Mouse (Mus musculus) embryonic facial prominence, embryonic 13.5 days (tissue): Measurements from ENCODE around the gene Vmn1r127. TPM values are rescaled to one million over a fixed set of nuclear protein-coding genes. Genes with fewer than 3 reads are reported as not detected.
"Not testable (repeated sequence)": the region's sequence is repeated elsewhere in the genome, so short reads cannot be mapped to it uniquely, and the experiment has no call there.

Experiments
- ATAC-seq: fragments of 200-750 bp; cut with Nextera tagmentation; 2 replicates; pipeline ENCODE4 v1.8.0; 2017; ENCODE audit warnings: low read depth; ENCODE audit not compliant: insufficient number of reproducible peaks, insufficient read depth, low FRiP score, low TSS enrichment
- H3K27ac ChIP-seq: fragments of 300-500 bp; sonication (generic); 2 replicates; pipeline ENCODE4 v1.5.1; 2015; ENCODE audit warnings: moderate library complexity, mild to moderate bottlenecking, inconsistent platforms
- H3K27me3 ChIP-seq: fragments of 300-500 bp; sonication (generic); 2 replicates; pipeline ENCODE4 v1.6.1; 2015; ENCODE audit warnings: mild to moderate bottlenecking, inconsistent platforms
- H3K36me3 ChIP-seq: fragments of 300-500 bp; sonication (generic); 2 replicates; pipeline ENCODE4 v1.6.1; 2015; ENCODE audit warnings: mild to moderate bottlenecking, inconsistent platforms
- H3K4me1 ChIP-seq: fragments of 300-500 bp; sonication (generic); 2 replicates; pipeline ENCODE4 v1.6.1; 2015; ENCODE audit warnings: inconsistent platforms
- H3K4me2 ChIP-seq: fragments of 300-500 bp; sonication (generic); 2 replicates; pipeline ENCODE4 v1.6.1; 2015; ENCODE audit warnings: moderate library complexity, mild to moderate bottlenecking, inconsistent platforms
- H3K4me3 ChIP-seq: fragments of 300-500 bp; sonication (generic); 2 replicates; pipeline ENCODE4 v1.5.1; 2015; ENCODE audit warnings: mild to moderate bottlenecking, inconsistent platforms
- H3K9ac ChIP-seq: fragments of 300-500 bp; sonication (generic); 2 replicates; pipeline ENCODE4 v1.6.1; 2015; ENCODE audit warnings: mild to moderate bottlenecking, inconsistent platforms
- H3K9me3 ChIP-seq: fragments of 300-500 bp; sonication (generic); 2 replicates; pipeline ENCODE4 v1.6.1; 2016; ENCODE audit warnings: inconsistent platforms
- WGBS: fragments of 180-500 bp; shearing (Covaris S2); methylation state at CpG from one replicate; pipeline ENCODE4 v1.1.7; 2015; ENCODE audit warnings: mixed read lengths; 5-methylcytosine and 5-hydroxymethylcytosine counted together
- polyA plus RNA-seq: library from polyadenylated mRNA; unstranded; fragments of >200 nt; fragmentation: Nextera tagmentation; extraction: Ambion mirVana; gene quantifications from 2 replicates; pipeline ENCODE4 v1.2.1, GENCODE M21; 2015

Gene Vmn1r127
- polyA plus RNA-seq, result not detected in 2 replicates

DNA sequence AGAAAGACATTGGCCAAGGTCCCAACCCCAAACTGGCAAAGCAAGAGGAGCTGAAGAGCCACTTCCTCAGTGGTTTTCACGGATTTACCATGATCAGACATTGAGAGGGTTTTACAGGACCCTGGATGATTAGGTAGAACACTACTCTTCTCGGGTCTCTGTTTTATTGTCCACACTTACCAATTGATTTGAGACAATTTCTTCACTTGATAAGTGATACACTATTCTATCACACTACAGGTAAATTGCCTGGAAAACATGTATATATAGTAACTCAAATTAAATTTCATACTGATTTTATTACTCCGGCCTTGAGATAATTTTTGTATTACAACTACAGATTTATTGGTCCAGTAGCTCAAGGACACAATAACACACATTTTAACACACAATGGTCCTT is at the start of gene Vmn1r127:
Gene Vmn1r127 (minus strand): TSS at position 101 of the 400 bp plus-strand sequence.
- not testable (repeated sequence) for H3K4me1 ChIP-seq, H3K4me3 ChIP-seq, H3K9ac ChIP-seq, H3K27me3 ChIP-seq, ATAC-seq, H3K27ac ChIP-seq, H3K4me2 ChIP-seq, H3K36me3 ChIP-seq, H3K9me3 ChIP-seq
- WGBS, result no CpG with 5 or more reads among the region's 3 CpGs

DNA sequence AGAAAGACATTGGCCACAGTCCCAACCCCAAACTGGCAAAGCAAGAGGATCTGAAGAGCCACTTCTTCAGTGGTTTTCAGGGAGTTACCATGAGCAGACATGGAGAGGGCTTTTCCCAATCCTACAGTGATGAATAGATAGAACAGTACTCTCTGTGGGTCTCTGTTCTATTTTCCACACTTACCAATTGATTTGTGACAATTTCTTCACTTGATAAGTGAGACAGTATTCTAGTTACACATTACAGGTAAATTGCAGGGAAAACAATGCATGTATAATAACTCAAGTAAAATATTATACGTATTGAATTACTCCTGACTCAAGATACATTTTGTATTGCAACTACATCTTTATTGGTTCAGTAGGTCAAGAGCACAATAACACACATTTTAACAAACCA is 41.5 kb upstream of the Vmn1r127 start, which contains the start of gene Vmn1r129:
Gene Vmn1r129 (minus strand): TSS at position 101 of the 400 bp plus-strand sequence.
- H3K27me3 ChIP-seq, H3K27ac ChIP-seq, ATAC-seq, H3K4me3 ChIP-seq, H3K4me2 ChIP-seq, H3K4me1 ChIP-seq, H3K36me3 ChIP-seq, H3K9me3 ChIP-seq, H3K9ac ChIP-seq: not testable (repeated sequence)
- WGBS, result no CpG with 5 or more reads among the region's 1 CpGs

DNA sequence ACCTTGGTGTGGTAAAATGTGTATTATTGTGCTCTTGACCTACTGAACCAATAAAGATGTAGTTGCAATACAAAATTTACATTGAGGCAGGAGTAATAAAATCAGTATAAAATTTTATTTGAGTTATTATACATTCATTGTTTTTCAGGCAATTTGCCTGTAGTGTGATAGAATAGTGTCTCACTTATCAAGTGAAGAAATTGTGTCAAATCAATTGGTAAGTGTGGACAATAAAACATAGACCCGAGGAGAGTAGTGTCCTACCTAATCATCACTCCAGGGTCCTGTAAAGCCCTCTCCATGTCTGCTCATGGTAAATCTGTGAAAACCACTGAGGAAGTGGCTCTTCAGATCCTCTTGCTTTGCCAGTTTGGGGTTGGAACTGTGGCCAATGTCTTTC is 29.4 kb upstream of the Vmn1r127 start, which contains the start of gene Vmn1r128:
Gene Vmn1r128 (plus strand): TSS at position 301 of the 400 bp plus-strand sequence.
- WGBS, result 66% methylated on average over 1 of the region's 1 CpGs
- not testable (repeated sequence) for H3K27ac ChIP-seq, H3K27me3 ChIP-seq, H3K36me3 ChIP-seq, H3K4me2 ChIP-seq, H3K4me1 ChIP-seq, H3K9me3 ChIP-seq, H3K9ac ChIP-seq, ATAC-seq, H3K4me3 ChIP-seq

DNA sequence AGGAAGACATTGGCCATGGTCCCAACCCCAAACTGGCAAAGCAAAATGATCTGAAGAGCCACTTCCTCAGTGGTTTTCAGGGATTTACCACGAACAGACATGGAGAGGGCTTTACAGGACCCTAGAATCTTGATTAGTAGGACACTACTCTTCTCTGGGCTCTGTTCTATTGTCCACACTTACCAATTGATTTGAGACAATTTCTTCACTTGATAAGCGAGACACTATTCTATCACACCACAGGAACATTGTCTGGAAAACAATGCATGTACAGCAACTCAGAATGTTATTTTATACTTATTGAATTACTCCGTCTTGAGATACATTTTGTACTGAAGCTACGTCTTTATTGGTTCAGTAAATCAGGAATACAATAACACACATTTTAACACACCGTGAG is 18.3 kb downstream of the Vmn1r127 start, which contains the start of gene Vmn1r126:
Gene Vmn1r126 (minus strand): TSS at position 101 of the 400 bp plus-strand sequence.
- H3K27me3 ChIP-seq, H3K4me3 ChIP-seq, H3K36me3 ChIP-seq, H3K4me1 ChIP-seq, ATAC-seq, H3K9ac ChIP-seq, H3K4me2 ChIP-seq, H3K27ac ChIP-seq, H3K9me3 ChIP-seq: not testable (repeated sequence)
- no CpG with 5 or more reads among the region's 5 CpGs for WGBS

DNA sequence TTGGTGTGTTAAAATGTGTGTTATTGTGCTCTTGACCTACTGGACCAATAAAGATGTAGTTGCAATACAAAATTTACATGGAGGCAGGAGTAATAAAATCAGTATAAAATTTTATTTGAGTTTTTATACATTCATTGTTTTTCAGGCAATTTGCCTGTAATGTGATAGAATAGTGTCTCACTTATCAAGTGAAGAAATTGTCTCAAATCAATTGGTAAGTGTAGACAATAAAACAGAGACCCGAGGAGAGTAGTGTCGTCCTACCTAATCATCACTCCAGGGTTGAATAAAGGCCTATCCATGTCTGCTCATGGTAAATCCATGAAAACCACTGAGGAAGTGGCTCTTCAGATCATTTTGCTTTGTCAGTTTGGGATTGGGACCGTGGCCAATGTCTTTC is 47.8 kb downstream of the Vmn1r127 start, which contains the start of gene Vmn1r125:
Gene Vmn1r125 (plus strand): TSS at position 301 of the 400 bp plus-strand sequence.
- H3K36me3 ChIP-seq, H3K4me3 ChIP-seq, H3K9ac ChIP-seq, H3K9me3 ChIP-seq, H3K4me2 ChIP-seq, ATAC-seq, H3K4me1 ChIP-seq, H3K27me3 ChIP-seq, H3K27ac ChIP-seq: not testable (repeated sequence)
- WGBS, result 61% methylated on average over 3 of the region's 3 CpGs

Other genes with a start within 250 kb of the Vmn1r127 start
- not detected in 2 replicates for gene Vmn1r121, start 221.3 kb downstream of the Vmn1r127 start, polyA plus RNA-seq
- not detected in 2 replicates for gene Vmn1r122, start 185.7 kb downstream of the Vmn1r127 start, polyA plus RNA-seq
- not detected in 2 replicates for gene Vmn1r123, start 157.7 kb downstream of the Vmn1r127 start, polyA plus RNA-seq
- gene Gm5157, start 129.4 kb downstream of the Vmn1r127 start, polyA plus RNA-seq, result not detected in 2 replicates
- gene Vmn1r124, start 59.2 kb downstream of the Vmn1r127 start, polyA plus RNA-seq, result not detected in 2 replicates
- not detected in 2 replicates for gene Vmn1r125, start 47.7 kb downstream of the Vmn1r127 start, polyA plus RNA-seq
- not detected in 2 replicates for gene Vmn1r126, start 18.4 kb downstream of the Vmn1r127 start, polyA plus RNA-seq
- gene Vmn1r128, start 29.5 kb upstream of the Vmn1r127 start, polyA plus RNA-seq, result not detected in 2 replicates
- gene Vmn1r129, start 41.4 kb upstream of the Vmn1r127 start, polyA plus RNA-seq, result not detected in 2 replicates
- gene Gm6882, start 112.9 kb upstream of the Vmn1r127 start, polyA plus RNA-seq, result not detected in 2 replicates
- gene Vmn1r130, start 191.9 kb upstream of the Vmn1r127 start, polyA plus RNA-seq, result not detected in 2 replicates
- not detected in 2 replicates for gene Vmn1r131, start 226.2 kb upstream of the Vmn1r127 start, polyA plus RNA-seq